Mouse (Mus musculus) kidney, adult 2 months (tissue): ENCODE measurements around the gene Rhox2h. TPM values are rescaled to one million over a fixed set of nuclear protein-coding genes. Genes with fewer than 3 reads are reported as not detected.
"Not testable (repeated sequence)": the region's sequence is repeated elsewhere in the genome, so short reads cannot be mapped to it uniquely, and the experiment has no call there.

Experiments used
- DNase-seq: peaks from one replicate; pipeline ENCODE4 v3.0.0; 2021
- H3K27ac ChIP-seq: fragments of 200-500 bp; 2 replicates; pipeline ENCODE4 v1.5.1; 2012; ENCODE audit warnings: low read depth, low read length, control low read depth, inconsistent platforms; ENCODE audit not compliant: insufficient read depth
- H3K27me3 ChIP-seq: fragments of 200-500 bp; replicated peaks from 2 replicates; pipeline ENCODE4 v1.6.1; 2012; ENCODE audit warnings: mild to moderate bottlenecking, moderate library complexity, low read length, inconsistent platforms; ENCODE audit not compliant: control insufficient read depth, insufficient read depth
- H3K36me3 ChIP-seq: fragments of 200-500 bp; 2 replicates; pipeline ENCODE4 v1.6.1; 2012; ENCODE audit warnings: mild to moderate bottlenecking, moderate library complexity, low read length, inconsistent platforms; ENCODE audit not compliant: control insufficient read depth, insufficient read depth
- H3K4me1 ChIP-seq: fragments of 200-500 bp; 2 replicates; pipeline ENCODE4 v1.6.1; 2011; ENCODE audit warnings: low read length; ENCODE audit not compliant: control insufficient read depth, insufficient read depth
- H3K4me3 ChIP-seq: fragments of 200-500 bp; 2 replicates; pipeline ENCODE4 v1.5.1; 2011; ENCODE audit warnings: mild to moderate bottlenecking, low read depth, low read length, control low read depth; ENCODE audit not compliant: insufficient read depth
- CTCF ChIP-seq: fragments of 200-500 bp; conservative IDR thresholded peaks from 2 replicates; pipeline ENCODE4 v1.5.1; 2011; ENCODE audit warnings: low read depth, mild to moderate bottlenecking, control low read depth, low read length, moderate library complexity, mixed read lengths; ENCODE audit not compliant: insufficient read depth, insufficient read length
- POLR2A ChIP-seq: fragments of 200-500 bp; IDR thresholded peaks from one replicate; pipeline ENCODE4 v1.6.1; 2011; ENCODE audit warnings: low read depth, low read length, control low read depth
- WGBS: fragments of 180-500 bp; shearing (Covaris S2); methylation state at CpG from one replicate; pipeline ENCODE4 v1.1.7; 2018; 5-methylcytosine and 5-hydroxymethylcytosine counted together
- polyA plus RNA-seq: library from polyadenylated mRNA; depleted of rRNA; stranded (reverse); fragments of >200 nt; gene quantifications from 2 replicates; pipeline ENCODE4 v1.2.3, GENCODE M21; 2012; rRNA removed

Rhox2h gene
- polyA plus RNA-seq = not detected in 2 replicates

GRCm38 (mm10) chrX:37673177-37673576, at the start of gene Rhox2h:
Rhox2h (minus strand) TSS chrX:37673277.
- H3K27ac ChIP-seq, H3K4me1 ChIP-seq, DNase-seq, H3K36me3 ChIP-seq, H3K27me3 ChIP-seq, H3K4me3 ChIP-seq: not testable (repeated sequence)
- 82% methylated on average over 8 of the region's 8 CpGs for WGBS

- 38% methylated on average over 3 of the region's 3 CpGs for WGBS
- Histone ChIP-seq H3K27ac (peak overlapping the region; percentile 66; the same call in 1 of the 2 replicates), H3K4me1 (peaks cover 3% of the 10 kb centered on the region; the same call in 1 of the 2 replicates), H3K36me3 (no peaks in the 10 kb centered on the region), H3K27me3 (no peaks in the 10 kb centered on the region), H3K4me3 (no peak overlapping the region)
- TF ChIP-seq CTCF (no peak), POLR2A (no peak)
- peak; percentile 73 for DNase-seq
Observed at GRCm38 (mm10) chrX:37701821-37702387, 28.8 kb upstream of the Rhox2h start.

- Histone ChIP-seq H3K4me1 (no peaks in the 10 kb centered on the region), H3K27ac (no peak overlapping the region), H3K27me3 (no peaks in the 10 kb centered on the region), H3K4me3 (no peak overlapping the region), H3K36me3 (no peaks in the 10 kb centered on the region)
- TF ChIP-seq POLR2A = no peak
- TF ChIP-seq CTCF = no peak
- no peak for DNase-seq
- 93% methylated on average over 2 of the region's 2 CpGs for WGBS
Observed at GRCm38 (mm10) chrX:37692261-37692660, 19.2 kb upstream of the Rhox2h start.

GRCm38 (mm10) chrX:37683031-37683715, 10.1 kb upstream of the Rhox2h start:
- Histone ChIP-seq H3K36me3 (no peaks in the 10 kb centered on the region), H3K27ac (no peak overlapping the region), H3K4me1 (no peaks in the 10 kb centered on the region), H3K27me3 (no peaks in the 10 kb centered on the region), H3K4me3 (no peak overlapping the region)
- 85% methylated on average over 21 of the region's 24 CpGs for WGBS
- TF ChIP-seq POLR2A (no peak), CTCF (no peak)
- DNase-seq = no peak

GRCm38 (mm10) chrX:37668664-37669063, 4.4 kb downstream of the Rhox2h start, which contains the start of gene Rhox3h:
Rhox3h (minus strand) TSS chrX:37668764.
- not testable (repeated sequence) for H3K36me3 ChIP-seq, H3K27me3 ChIP-seq, H3K27ac ChIP-seq, H3K4me1 ChIP-seq, DNase-seq, H3K4me3 ChIP-seq
- WGBS = 100% methylated on average over 1 of the region's 3 CpGs

- WGBS = 92% methylated on average over 17 of the region's 20 CpGs
- H3K4me1 ChIP-seq = not testable (repeated sequence)
Observed at GRCm38 (mm10) chrX:37651227-37651626, 21.9 kb downstream of the Rhox2h start, which contains the start of gene Rhox4g. Rhox4g (minus strand) TSS chrX:37651327.

GRCm38 (mm10) chrX:37643370-37643769, 29.7 kb downstream of the Rhox2h start, which contains the start of gene Rhox2g:
Rhox2g (minus strand) TSS chrX:37643470.
- H3K27ac ChIP-seq, DNase-seq, H3K4me1 ChIP-seq, H3K4me3 ChIP-seq, H3K27me3 ChIP-seq, H3K36me3 ChIP-seq: not testable (repeated sequence)
- 83% methylated on average over 6 of the region's 6 CpGs for WGBS

More at GRCm38 (mm10) chrX:37651227-37651626, 21.9 kb downstream of the Rhox2h start, which contains the start of gene Rhox4g:
- H3K36me3 ChIP-seq, H3K27ac ChIP-seq, DNase-seq, H3K27me3 ChIP-seq, H3K4me3 ChIP-seq: not testable (repeated sequence)

GRCm38 (mm10) chrX:37628512-37628911, 44.6 kb downstream of the Rhox2h start, which contains the start of gene Rhox3g:
Rhox3g (minus strand) TSS chrX:37628612.
- WGBS = 97% methylated on average over 2 of the region's 2 CpGs
- not testable (repeated sequence) for H3K4me3 ChIP-seq, H3K4me1 ChIP-seq, H3K36me3 ChIP-seq, H3K27ac ChIP-seq, H3K27me3 ChIP-seq, DNase-seq

Other genes with a start within 250 kb of the Rhox2h start
- gene Rhox4b, start 240.8 kb downstream of the Rhox2h start, polyA plus RNA-seq = not detected in 2 replicates
- not detected in 2 replicates for gene Rhox2c, start 219.6 kb downstream of the Rhox2h start, polyA plus RNA-seq
- gene Rhox3c, start 214.7 kb downstream of the Rhox2h start, polyA plus RNA-seq = not detected in 2 replicates
- not detected in 2 replicates for gene Rhox4c, start 192.9 kb downstream of the Rhox2h start, polyA plus RNA-seq
- gene Rhox2d, start 179.8 kb downstream of the Rhox2h start, polyA plus RNA-seq = not detected in 2 replicates
- gene Rhox4d, start 158.9 kb downstream of the Rhox2h start, polyA plus RNA-seq = not detected in 2 replicates
- gene Rhox2e, start 142.8 kb downstream of the Rhox2h start, polyA plus RNA-seq = not detected in 2 replicates
- gene Rhox3e, start 131.3 kb downstream of the Rhox2h start, polyA plus RNA-seq = not detected in 2 replicates
- not detected in 2 replicates for gene Rhox4e, start 115.9 kb downstream of the Rhox2h start, polyA plus RNA-seq
- not detected in 2 replicates for gene Rhox2f, start 101.9 kb downstream of the Rhox2h start, polyA plus RNA-seq
- gene Rhox3f, start 92.3 kb downstream of the Rhox2h start, polyA plus RNA-seq = not detected in 2 replicates
- not detected in 2 replicates for gene Rhox4f, start 65.6 kb downstream of the Rhox2h start, polyA plus RNA-seq
- not detected in 2 replicates for gene Rhox3g, start 44.7 kb downstream of the Rhox2h start, polyA plus RNA-seq
- not detected in 2 replicates for gene Rhox2g, start 29.8 kb downstream of the Rhox2h start, polyA plus RNA-seq
- gene Rhox4g, start 21.9 kb downstream of the Rhox2h start, polyA plus RNA-seq = not detected in 2 replicates
- gene Rhox3h, start 4.5 kb downstream of the Rhox2h start, polyA plus RNA-seq = not detected in 2 replicates
- gene Rhox5, start 131.6 kb upstream of the Rhox2h start, polyA plus RNA-seq = not detected in 2 replicates
- gene Rhox6, start 153.6 kb upstream of the Rhox2h start, polyA plus RNA-seq = 1.3 and 1.5 TPM in 2 replicates
- not detected in 2 replicates for gene Rhox7a, start 158.4 kb upstream of the Rhox2h start, polyA plus RNA-seq
- gene Rhox8, start 205.7 kb upstream of the Rhox2h start, polyA plus RNA-seq = not detected in 2 replicates
- gene Rhox7b, start 224.0 kb upstream of the Rhox2h start, polyA plus RNA-seq = not detected in 2 replicates
- not detected in 2 replicates for gene Rhox9, start 228.5 kb upstream of the Rhox2h start, polyA plus RNA-seq